Mouse (Mus musculus) midbrain, embryonic 15.5 days (tissue): Measurements from ENCODE around the gene Lgi1. TPM values are rescaled to one million over a fixed set of nuclear protein-coding genes. Genes with fewer than 3 reads are reported as not detected.

ENCODE experiments used
- ATAC-seq: fragments of 200-750 bp; cut with Nextera tagmentation; replicated peaks from 2 replicates; pipeline ENCODE4 v1.8.0; 2017; ENCODE audit warnings: moderate TSS enrichment
- H3K27ac ChIP-seq: fragments of 300-500 bp; sonication (generic); 2 replicates; pipeline ENCODE4 v1.5.1; 2015; ENCODE audit warnings: mild to moderate bottlenecking, inconsistent platforms
- H3K27me3 ChIP-seq: fragments of 300-500 bp; sonication (generic); replicated peaks from 2 replicates; pipeline ENCODE4 v1.6.1; 2015; ENCODE audit warnings: inconsistent platforms
- H3K36me3 ChIP-seq: fragments of 300-500 bp; sonication (generic); replicated peaks from 2 replicates; pipeline ENCODE4 v1.6.1; 2015; ENCODE audit warnings: inconsistent platforms
- H3K4me1 ChIP-seq: fragments of 300-500 bp; sonication (generic); 2 replicates; pipeline ENCODE4 v1.6.1; 2015; ENCODE audit warnings: inconsistent platforms
- H3K4me2 ChIP-seq: fragments of 300-500 bp; sonication (generic); 2 replicates; pipeline ENCODE4 v1.6.1; 2015; ENCODE audit warnings: inconsistent platforms, mild to moderate bottlenecking, moderate library complexity
- H3K4me3 ChIP-seq: fragments of 300-500 bp; sonication (generic); 2 replicates; pipeline ENCODE4 v1.5.1; 2015; ENCODE audit warnings: mild to moderate bottlenecking, inconsistent platforms
- H3K9ac ChIP-seq: fragments of 300-500 bp; sonication (generic); 2 replicates; pipeline ENCODE4 v1.6.1; 2015; ENCODE audit warnings: mild to moderate bottlenecking, inconsistent platforms
- H3K9me3 ChIP-seq: fragments of 300-500 bp; sonication (generic); 2 replicates; pipeline ENCODE4 v1.6.1; 2016; ENCODE audit warnings: inconsistent platforms
- WGBS: fragments of 180-500 bp; shearing (Covaris S2); methylation state at CpG from one replicate; pipeline ENCODE4 v1.1.7; 2015; ENCODE audit warnings: mixed read lengths; 5-methylcytosine and 5-hydroxymethylcytosine counted together
- polyA plus RNA-seq: library from polyadenylated mRNA; unstranded; fragments of >200 nt; fragmentation: Nextera tagmentation; extraction: Ambion mirVana; gene quantifications from 2 replicates; pipeline ENCODE4 v1.2.1, GENCODE M21; 2015

The Lgi1 gene
- polyA plus RNA-seq, 1 experiment from 2014 or later: 20.7 TPM

GRCm38 (mm10) chr19:38354819-38355360 lies 90.6 kb downstream of the Lgi1 start:
- no peak for ATAC-seq

GRCm38 (mm10) chr19:38356211-38356828 lies 92.0 kb downstream of the Lgi1 start:
- WGBS: 83% methylated on average over 8 of the region's 8 CpGs
- no peak overlapping the region for H3K9ac ChIP-seq
- H3K4me3 ChIP-seq: no peak overlapping the region
- H3K9me3 ChIP-seq: no peaks in the 10 kb centered on the region
- no peak for ATAC-seq
- H3K36me3 ChIP-seq: no peaks in the 10 kb centered on the region
- H3K27ac ChIP-seq: no peak overlapping the region
- no peaks in the 10 kb centered on the region for H3K27me3 ChIP-seq
- no peak overlapping the region for H3K4me2 ChIP-seq
- no peaks in the 10 kb centered on the region for H3K4me1 ChIP-seq

More at GRCm38 (mm10) chr19:38354819-38355360, 90.6 kb downstream of the Lgi1 start:
- Histone ChIP-seq H3K4me3 (no peak overlapping the region), H3K9me3 (no peaks in the 10 kb centered on the region), H3K4me2 (no peak overlapping the region), H3K27ac (no peak overlapping the region), H3K27me3 (no peaks in the 10 kb centered on the region), H3K9ac (no peak overlapping the region), H3K4me1 (no peaks in the 10 kb centered on the region), H3K36me3 (no peaks in the 10 kb centered on the region)
- whole genome bisulfite sequencing: 75% methylated on average over 10 of the region's 10 CpGs

- Histone ChIP-seq H3K4me1 (no peaks in the 10 kb centered on the region), H3K27me3 (no peaks in the 10 kb centered on the region), H3K9ac (no peak overlapping the region), H3K4me3 (no peak overlapping the region), H3K4me2 (no peak overlapping the region), H3K36me3 (no peaks in the 10 kb centered on the region), H3K9me3 (no peaks in the 10 kb centered on the region), H3K27ac (no peak overlapping the region)
- no peak for ATAC-seq
- 79% methylated on average over 9 of the region's 9 CpGs for WGBS
Measured at GRCm38 (mm10) chr19:38357956-38358623, 93.8 kb downstream of the Lgi1 start.

- WGBS: 90% methylated on average over 1 of the region's 1 CpGs
- no peaks in the 10 kb centered on the region for H3K27me3 ChIP-seq
- H3K36me3 ChIP-seq: no peaks in the 10 kb centered on the region
- ATAC-seq: no peak
- no peak overlapping the region for H3K4me2 ChIP-seq
- no peaks in the 10 kb centered on the region for H3K9me3 ChIP-seq
- no peaks in the 10 kb centered on the region for H3K4me1 ChIP-seq
- H3K27ac ChIP-seq: no peak overlapping the region
- no peak overlapping the region for H3K4me3 ChIP-seq
- no peak overlapping the region for H3K9ac ChIP-seq
Measured at GRCm38 (mm10) chr19:38359287-38359686, 95.0 kb downstream of the Lgi1 start.

Other genes starting within 250 kb of the Lgi1 start
- 2.1 and 2.5 TPM in 2 replicates for gene Myof, start 221.0 kb upstream of the Lgi1 start, polyA plus RNA-seq
- 5.0 and 5.4 TPM in 2 replicates for gene Cep55, start 209.5 kb upstream of the Lgi1 start, polyA plus RNA-seq
- 0.20 and 0.43 TPM in 2 replicates for gene Ffar4, start 167.5 kb upstream of the Lgi1 start, polyA plus RNA-seq
- 3.6 and 10.5 TPM in 2 replicates for gene Rbp4, start 139.3 kb upstream of the Lgi1 start, polyA plus RNA-seq
- gene Pde6c, start 131.8 kb upstream of the Lgi1 start, polyA plus RNA-seq: 0.06 and 0.17 TPM in 2 replicates
- gene Fra10ac1, start 40.4 kb upstream of the Lgi1 start, polyA plus RNA-seq: 41.3 and 43.9 TPM in 2 replicates
- 0.98 and 1.2 TPM in 2 replicates for gene Slc35g1, start 131.4 kb downstream of the Lgi1 start, polyA plus RNA-seq
- 4.0 and 5.1 TPM in 2 replicates for gene Plce1, start 216.6 kb downstream of the Lgi1 start, polyA plus RNA-seq